Mouse (Mus musculus): ENCODE measurements at regions not wholly inside any gene's neighbourhood (a gene's known extent, or its start where the extent isn't known, plus 50 kb on each side); places are given as distances from the start of the nearest gene placed in this dataset.
A peak's percentile ranks its signal among the peaks of the same experiment; 100 is the strongest.

GRCm38 (mm10) chr2:79146563-79146962 is 108.7 kb upstream of the Itga4 start:
- no peaks in the 10 kb centered on the region for H3K36me3 ChIP-seq (ENCODE audit: control insufficient read depth, insufficient read depth, low read length)
- H3K4me1 ChIP-seq (ENCODE audit: control insufficient read depth, insufficient read depth, low read length): no peaks in the 10 kb centered on the region
- no peaks in the 10 kb centered on the region for H3K27me3 ChIP-seq (replicated peaks; ENCODE audit: control insufficient read depth, insufficient read depth, low read length)
- H3K4me3 ChIP-seq (ENCODE audit: insufficient read depth, low read depth, low read length): no peak overlapping the region
- TF ChIP-seq POLR2A (IDR thresholded peaks at IDR 0.05; ENCODE audit: low read depth, low read length) (no peak), CTCF (conservative IDR thresholded peaks at IDR 0.05; ENCODE audit: insufficient read depth, insufficient read length, low read depth, low read length) (no peak)
- DNase-seq: no peak
- WGBS: 95% methylated on average over 4 of the region's 4 CpGs
- no peak overlapping the region for H3K27ac ChIP-seq (ENCODE audit: insufficient read depth, low read depth, low read length)

GRCm38 (mm10) chr2:79149012-79149698 is 106.1 kb upstream of the Itga4 start:
- no peak overlapping the region for H3K27ac ChIP-seq (ENCODE audit: insufficient read depth, low read depth, low read length)
- no peaks in the 10 kb centered on the region for H3K27me3 ChIP-seq (replicated peaks; ENCODE audit: control insufficient read depth, insufficient read depth, low read length)
- no peaks in the 10 kb centered on the region for H3K36me3 ChIP-seq (ENCODE audit: control insufficient read depth, insufficient read depth, low read length)
- no peak overlapping the region for H3K4me3 ChIP-seq (ENCODE audit: insufficient read depth, low read depth, low read length)
- TF ChIP-seq POLR2A (IDR thresholded peaks at IDR 0.05; ENCODE audit: low read depth, low read length): no peak
- no peak for TF ChIP-seq CTCF (conservative IDR thresholded peaks at IDR 0.05; ENCODE audit: insufficient read depth, insufficient read length, low read depth, low read length)
- 54% methylated on average over 3 of the region's 3 CpGs for WGBS
- peak; percentile 22 for DNase-seq
- no peaks in the 10 kb centered on the region for H3K4me1 ChIP-seq (ENCODE audit: control insufficient read depth, insufficient read depth, low read length)

GRCm38 (mm10) chr2:79151610-79152009 is 103.6 kb upstream of the Itga4 start:
- no peak overlapping the region for H3K27ac ChIP-seq (ENCODE audit: insufficient read depth, low read depth, low read length)
- DNase-seq: no peak
- H3K4me1 ChIP-seq (ENCODE audit: control insufficient read depth, insufficient read depth, low read length): no peaks in the 10 kb centered on the region
- WGBS: 73% methylated on average over 4 of the region's 4 CpGs
- TF ChIP-seq CTCF (conservative IDR thresholded peaks at IDR 0.05; ENCODE audit: insufficient read depth, insufficient read length, low read depth, low read length) (no peak), POLR2A (IDR thresholded peaks at IDR 0.05; ENCODE audit: low read depth, low read length) (no peak)
- no peak overlapping the region for H3K4me3 ChIP-seq (ENCODE audit: insufficient read depth, low read depth, low read length)
- no peaks in the 10 kb centered on the region for H3K27me3 ChIP-seq (replicated peaks; ENCODE audit: control insufficient read depth, insufficient read depth, low read length)
- no peaks in the 10 kb centered on the region for H3K36me3 ChIP-seq (ENCODE audit: control insufficient read depth, insufficient read depth, low read length)

GRCm38 (mm10) chr2:79152031-79152694 is 103.1 kb upstream of the Itga4 start:
- no peak for DNase-seq
- TF ChIP-seq POLR2A (IDR thresholded peaks at IDR 0.05; ENCODE audit: low read depth, low read length) (no peak), CTCF (conservative IDR thresholded peaks at IDR 0.05; ENCODE audit: insufficient read depth, insufficient read length, low read depth, low read length) (no peak)
- Histone ChIP-seq H3K36me3 (ENCODE audit: control insufficient read depth, insufficient read depth, low read length) (no peaks in the 10 kb centered on the region), H3K27me3 (replicated peaks; ENCODE audit: control insufficient read depth, insufficient read depth, low read length) (no peaks in the 10 kb centered on the region), H3K27ac (ENCODE audit: insufficient read depth, low read depth, low read length) (no peak overlapping the region), H3K4me3 (ENCODE audit: insufficient read depth, low read depth, low read length) (no peak overlapping the region), H3K4me1 (ENCODE audit: control insufficient read depth, insufficient read depth, low read length) (no peaks in the 10 kb centered on the region)
- WGBS: 70% methylated on average over 6 of the region's 6 CpGs

- WGBS: 91% methylated on average over 5 of the region's 5 CpGs
- Histone ChIP-seq H3K27me3 (replicated peaks; ENCODE audit: control insufficient read depth, insufficient read depth, low read length) (no peaks in the 10 kb centered on the region), H3K36me3 (ENCODE audit: control insufficient read depth, insufficient read depth, low read length) (no peaks in the 10 kb centered on the region), H3K27ac (ENCODE audit: insufficient read depth, low read depth, low read length) (no peak overlapping the region), H3K4me3 (ENCODE audit: insufficient read depth, low read depth, low read length) (no peak overlapping the region), H3K4me1 (ENCODE audit: control insufficient read depth, insufficient read depth, low read length) (no peaks in the 10 kb centered on the region)
- TF ChIP-seq POLR2A (IDR thresholded peaks at IDR 0.05; ENCODE audit: low read depth, low read length) (no peak), CTCF (conservative IDR thresholded peaks at IDR 0.05; ENCODE audit: insufficient read depth, insufficient read length, low read depth, low read length) (no peak)
- DNase-seq: no peak
Observed at GRCm38 (mm10) chr2:79152695-79153057, 102.5 kb upstream of the Itga4 start.

GRCm38 (mm10) chr2:79153070-79153469 is 102.2 kb upstream of the Itga4 start:
- WGBS: 82% methylated on average over 4 of the region's 4 CpGs
- no peak for DNase-seq
- H3K27ac ChIP-seq (ENCODE audit: insufficient read depth, low read depth, low read length): no peak overlapping the region
- H3K4me3 ChIP-seq (ENCODE audit: insufficient read depth, low read depth, low read length): no peak overlapping the region
- no peak for TF ChIP-seq CTCF (conservative IDR thresholded peaks at IDR 0.05; ENCODE audit: insufficient read depth, insufficient read length, low read depth, low read length)
- no peak for TF ChIP-seq POLR2A (IDR thresholded peaks at IDR 0.05; ENCODE audit: low read depth, low read length)
- no peaks in the 10 kb centered on the region for H3K4me1 ChIP-seq (ENCODE audit: control insufficient read depth, insufficient read depth, low read length)
- no peaks in the 10 kb centered on the region for H3K36me3 ChIP-seq (ENCODE audit: control insufficient read depth, insufficient read depth, low read length)
- no peaks in the 10 kb centered on the region for H3K27me3 ChIP-seq (replicated peaks; ENCODE audit: control insufficient read depth, insufficient read depth, low read length)

- Histone ChIP-seq H3K4me3 (ENCODE audit: insufficient read depth, low read depth, low read length) (no peak overlapping the region), H3K4me1 (ENCODE audit: control insufficient read depth, insufficient read depth, low read length) (no peaks in the 10 kb centered on the region), H3K27me3 (replicated peaks; ENCODE audit: control insufficient read depth, insufficient read depth, low read length) (no peaks in the 10 kb centered on the region), H3K27ac (ENCODE audit: insufficient read depth, low read depth, low read length) (no peak overlapping the region), H3K36me3 (ENCODE audit: control insufficient read depth, insufficient read depth, low read length) (no peaks in the 10 kb centered on the region)
- no peak for DNase-seq
- TF ChIP-seq CTCF (conservative IDR thresholded peaks at IDR 0.05; ENCODE audit: insufficient read depth, insufficient read length, low read depth, low read length): no peak
- 66% methylated on average over 3 of the region's 3 CpGs for WGBS
Observed at GRCm38 (mm10) chr2:79158450-79159055, 96.7 kb upstream of the Itga4 start.

Data from kidney, adult 2 months (tissue).